Mouse (Mus musculus) lung, adult 18-20 months (tissue): ENCODE data around the gene Slc7a15.

Source experiments
- DNase-seq, 2 experiments: peaks; one replicate each; pipeline ENCODE4 v3.0.0; 2022; ENCODE audit warnings: mixed read lengths in 2 of 2

The Slc7a15 gene

DNA sequence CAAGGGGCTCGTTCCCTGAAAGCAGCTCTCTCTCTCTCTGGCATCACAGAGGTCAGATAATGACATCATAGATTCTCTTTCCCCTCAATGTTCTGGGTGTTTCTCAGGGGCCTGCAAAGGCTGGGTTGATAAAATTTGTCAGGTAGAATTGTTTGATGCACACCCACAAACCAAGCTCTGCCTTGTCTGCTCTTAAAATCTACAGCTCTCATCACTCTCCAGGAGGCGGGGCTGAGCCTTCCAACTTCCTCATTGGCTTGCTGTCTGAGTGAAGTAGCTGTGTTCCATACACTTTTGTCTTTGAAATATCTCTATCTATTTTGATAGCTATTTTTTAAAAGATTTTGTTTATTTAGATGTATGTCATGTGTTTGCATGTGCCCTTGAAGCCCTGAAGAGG lies 116.7 kb downstream of the Slc7a15 start:
- no peak for DNase-seq
